Mouse (Mus musculus): Measurements from ENCODE around the gene Tmeff1.

GRCm38 (mm10) chr4:48676570-48677185, 91.7 kb downstream of the Tmeff1 start:
- TF ChIP-seq CTCF (IDR thresholded peaks at IDR 0.05; ENCODE audit: low read depth) = no peak
- TF ChIP-seq EP300 (IDR thresholded peaks at IDR 0.05; ENCODE audit: low read depth) = no peak
